Mouse (Mus musculus) forebrain, embryonic 12.5 days (tissue): ENCODE data around the gene Rps6ka3. TPM values are rescaled to one million over a fixed set of nuclear protein-coding genes. Genes with fewer than 3 reads are reported as not detected.
A peak's percentile ranks its signal among the peaks of the same experiment; 100 is the strongest.

ENCODE experiments used
- ATAC-seq: fragments of 200-750 bp; cut with Nextera tagmentation; 2 replicates; pipeline ENCODE4 v1.8.0; 2017; ENCODE audit warnings: moderate TSS enrichment; ENCODE audit not compliant: low FRiP score
- H3K27ac ChIP-seq: fragments of 300-500 bp; sonication (generic); 2 replicates; pipeline ENCODE4 v1.5.1; 2016; ENCODE audit warnings: mild to moderate bottlenecking
- H3K27me3 ChIP-seq: fragments of 300-500 bp; sonication (generic); 2 replicates; pipeline ENCODE4 v1.6.1; 2016; ENCODE audit warnings: mild to moderate bottlenecking
- H3K36me3 ChIP-seq: fragments of 300-500 bp; sonication (generic); replicated peaks from 2 replicates; pipeline ENCODE4 v1.6.1; 2016; ENCODE audit warnings: mild to moderate bottlenecking
- H3K4me1 ChIP-seq: fragments of 300-500 bp; sonication (generic); 2 replicates; pipeline ENCODE4 v1.6.1; 2016
- H3K4me2 ChIP-seq: fragments of 300-500 bp; sonication (generic); 2 replicates; pipeline ENCODE4 v1.6.1; 2016; ENCODE audit warnings: mild to moderate bottlenecking, moderate library complexity
- H3K4me3 ChIP-seq: fragments of 300-500 bp; sonication (generic); replicated peaks from 2 replicates; pipeline ENCODE4 v1.5.1; 2016; ENCODE audit warnings: mild to moderate bottlenecking
- H3K9ac ChIP-seq: fragments of 300-500 bp; sonication (generic); 2 replicates; pipeline ENCODE4 v1.6.1; 2016; ENCODE audit warnings: mild to moderate bottlenecking
- H3K9me3 ChIP-seq: fragments of 300-500 bp; sonication (generic); 2 replicates; pipeline ENCODE4 v1.6.1; 2016
- WGBS: fragments of 180-500 bp; shearing (Covaris S2); methylation state at CpG from one replicate; pipeline ENCODE4 v1.1.7; 2016; 5-methylcytosine and 5-hydroxymethylcytosine counted together
- polyA plus RNA-seq: library from polyadenylated mRNA; unstranded; fragments of >200 nt; fragmentation: Nextera tagmentation; extraction: Ambion mirVana; gene quantifications from 2 replicates; pipeline ENCODE4 v1.2.1, GENCODE M21; 2016

Gene Rps6ka3
- polyA plus RNA-seq, 1 experiment from 2014 or later, result 4.3 TPM

- Histone ChIP-seq H3K4me2 (peak overlapping the region; percentile 60), H3K9me3 (no peaks in the 10 kb centered on the region), H3K9ac (peak overlapping the region; percentile 77), H3K4me3 (peak overlapping the region; percentile 63), H3K27ac (peak overlapping the region; percentile 93), H3K36me3 (no peaks in the 10 kb centered on the region), H3K4me1 (no peaks in the 10 kb centered on the region; the same call in 1 of the 2 replicates), H3K27me3 (peaks cover 5% of the 10 kb centered on the region)
- 21% methylated on average over 43 of the region's 71 CpGs for WGBS
- ATAC-seq, result peak; percentile 96
These were observed 45.2 kb downstream of the Rps6ka3 start for GRCm38 (mm10) chrX:159255123-159255978.

GRCm38 (mm10) chrX:159256040-159256852 lies 46.1 kb downstream of the Rps6ka3 start:
- H3K9ac ChIP-seq, result peak overlapping the region; percentile 77
- H3K27me3 ChIP-seq, result peaks cover 5% of the 10 kb centered on the region
- H3K4me1 ChIP-seq, result no peaks in the 10 kb centered on the region; the same call in 1 of the 2 replicates
- ATAC-seq, result peak; percentile 53; the same call in 1 of the 2 replicates
- peak overlapping the region; percentile 60 for H3K4me2 ChIP-seq
- no peaks in the 10 kb centered on the region for H3K36me3 ChIP-seq
- 16% methylated on average over 37 of the region's 57 CpGs for WGBS
- no peaks in the 10 kb centered on the region for H3K9me3 ChIP-seq
- H3K27ac ChIP-seq, result peak overlapping the region; percentile 93
- H3K4me3 ChIP-seq, result peak overlapping the region; percentile 63

GRCm38 (mm10) chrX:159256921-159257421 lies 46.9 kb downstream of the Rps6ka3 start:
- peaks cover 5% of the 10 kb centered on the region for H3K27me3 ChIP-seq
- H3K27ac ChIP-seq, result no peak overlapping the region

GRCm38 (mm10) chrX:159264681-159265080 lies 54.6 kb downstream of the Rps6ka3 start:
- WGBS, result 36% methylated on average over 3 of the region's 3 CpGs
- Histone ChIP-seq H3K9ac (no peak overlapping the region), H3K27ac (no peak overlapping the region), H3K4me3 (no peak overlapping the region), H3K36me3 (no peaks in the 10 kb centered on the region), H3K4me1 (no peaks in the 10 kb centered on the region), H3K9me3 (no peaks in the 10 kb centered on the region), H3K27me3 (no peaks in the 10 kb centered on the region), H3K4me2 (no peak overlapping the region)
- ATAC-seq, result no peak

More at GRCm38 (mm10) chrX:159256921-159257421, 46.9 kb downstream of the Rps6ka3 start:
- no peak for ATAC-seq
- Histone ChIP-seq H3K4me1 (no peaks in the 10 kb centered on the region; the same call in 1 of the 2 replicates), H3K9ac (peak overlapping the region; percentile 77), H3K4me3 (peak overlapping the region; percentile 63), H3K36me3 (no peaks in the 10 kb centered on the region), H3K4me2 (peak overlapping the region; percentile 60), H3K9me3 (no peaks in the 10 kb centered on the region)
- 20% methylated on average over 20 of the region's 20 CpGs for WGBS

- Histone ChIP-seq H3K9me3 (no peaks in the 10 kb centered on the region), H3K27ac (no peak overlapping the region), H3K4me3 (no peak overlapping the region), H3K4me1 (no peaks in the 10 kb centered on the region), H3K36me3 (no peaks in the 10 kb centered on the region), H3K4me2 (no peak overlapping the region), H3K27me3 (no peaks in the 10 kb centered on the region), H3K9ac (no peak overlapping the region)
- ATAC-seq, result no peak
These were observed 59.0 kb downstream of the Rps6ka3 start for GRCm38 (mm10) chrX:159269072-159269471.

GRCm38 (mm10) chrX:159286765-159287164 lies 76.7 kb downstream of the Rps6ka3 start:
- Histone ChIP-seq H3K27ac (no peak overlapping the region), H3K4me3 (no peak overlapping the region), H3K9ac (no peak overlapping the region), H3K9me3 (no peaks in the 10 kb centered on the region), H3K4me2 (no peak overlapping the region), H3K4me1 (no peaks in the 10 kb centered on the region), H3K27me3 (no peaks in the 10 kb centered on the region), H3K36me3 (no peaks in the 10 kb centered on the region)
- ATAC-seq, result no peak
- 62% methylated on average over 5 of the region's 5 CpGs for WGBS

- no peaks in the 10 kb centered on the region for H3K27me3 ChIP-seq
- no peaks in the 10 kb centered on the region for H3K4me1 ChIP-seq
- no peak overlapping the region for H3K27ac ChIP-seq
- H3K9ac ChIP-seq, result no peak overlapping the region
- H3K4me2 ChIP-seq, result no peak overlapping the region
- no peak overlapping the region for H3K4me3 ChIP-seq
- 97% methylated on average over 1 of the region's 1 CpGs for WGBS
- H3K9me3 ChIP-seq, result no peaks in the 10 kb centered on the region
- H3K36me3 ChIP-seq, result no peaks in the 10 kb centered on the region
- no peak for ATAC-seq
These were observed 85.8 kb downstream of the Rps6ka3 start for GRCm38 (mm10) chrX:159295879-159296278.

GRCm38 (mm10) chrX:159302349-159303311 lies 92.5 kb downstream of the Rps6ka3 start:
- Histone ChIP-seq H3K36me3 (no peaks in the 10 kb centered on the region), H3K4me2 (no peak overlapping the region), H3K4me3 (no peak overlapping the region), H3K27ac (no peak overlapping the region), H3K9ac (no peak overlapping the region), H3K27me3 (no peaks in the 10 kb centered on the region), H3K4me1 (no peaks in the 10 kb centered on the region), H3K9me3 (no peaks in the 10 kb centered on the region)
- WGBS, result 91% methylated on average over 11 of the region's 11 CpGs
- no peak for ATAC-seq

- Histone ChIP-seq H3K4me2 (no peak overlapping the region), H3K4me3 (no peak overlapping the region), H3K36me3 (no peaks in the 10 kb centered on the region), H3K27me3 (no peaks in the 10 kb centered on the region), H3K4me1 (no peaks in the 10 kb centered on the region), H3K9ac (no peak overlapping the region), H3K9me3 (no peaks in the 10 kb centered on the region), H3K27ac (no peak overlapping the region)
- WGBS, result 67% methylated on average over 7 of the region's 7 CpGs
- ATAC-seq, result no peak
These were observed 105.2 kb downstream of the Rps6ka3 start for GRCm38 (mm10) chrX:159315293-159315692.

GRCm38 (mm10) chrX:159321342-159321741 lies 111.2 kb downstream of the Rps6ka3 start:
- 24% methylated on average over 8 of the region's 8 CpGs for WGBS
- ATAC-seq, result no peak
- H3K27me3 ChIP-seq, result no peaks in the 10 kb centered on the region
- H3K36me3 ChIP-seq, result no peaks in the 10 kb centered on the region
- H3K9ac ChIP-seq, result no peak overlapping the region
- H3K27ac ChIP-seq, result no peak overlapping the region
- H3K4me3 ChIP-seq, result no peak overlapping the region
- H3K4me1 ChIP-seq, result no peaks in the 10 kb centered on the region
- H3K9me3 ChIP-seq, result no peaks in the 10 kb centered on the region
- H3K4me2 ChIP-seq, result no peak overlapping the region

GRCm38 (mm10) chrX:159364506-159364905 lies 154.4 kb downstream of the Rps6ka3 start:
- ATAC-seq, result no peak
- H3K36me3 ChIP-seq, result peaks cover 10% of the 10 kb centered on the region
- no peaks in the 10 kb centered on the region for H3K9me3 ChIP-seq
- H3K4me3 ChIP-seq, result no peak overlapping the region
- no peaks in the 10 kb centered on the region for H3K27me3 ChIP-seq
- no peak overlapping the region for H3K27ac ChIP-seq
- no peak overlapping the region for H3K4me2 ChIP-seq
- no peaks in the 10 kb centered on the region for H3K4me1 ChIP-seq
- no peak overlapping the region for H3K9ac ChIP-seq
- WGBS, result 89% methylated on average over 3 of the region's 3 CpGs
